Mouse (Mus musculus): ENCODE data around the gene Fgf18. TPM values are rescaled to one million over a fixed set of nuclear protein-coding genes. Genes with fewer than 3 reads are reported as not detected.

Fgf18 gene
- polyA plus RNA-seq, 1 experiment = not detected

DNA sequence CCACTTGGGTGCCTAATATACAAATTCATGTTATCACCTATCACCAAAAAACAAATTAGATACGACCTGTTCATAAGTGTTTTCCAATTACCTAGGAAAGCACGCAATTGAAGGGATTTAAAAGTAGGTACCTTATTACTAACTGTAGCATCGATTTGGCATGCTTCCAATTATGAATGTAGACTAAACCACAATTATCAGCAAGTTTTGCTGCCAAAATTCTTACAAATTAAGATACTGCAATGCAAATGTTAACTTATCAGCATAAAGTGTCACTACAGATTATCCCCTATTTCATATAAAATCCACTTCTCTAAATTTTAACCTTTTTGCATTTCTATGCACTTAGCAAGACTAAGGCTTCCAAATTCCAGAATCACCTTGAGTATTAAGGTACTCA lies 7.3 kb upstream of the Fgf18 start:
- no peaks in the 10 kb centered on the region for H3K9me3 ChIP-seq (ENCODE audit: control insufficient read depth, low read length)
- H3K4me3 ChIP-seq (replicated peaks) = no peak overlapping the region
- H3K4me1 ChIP-seq (ENCODE audit: control insufficient read depth) = no peaks in the 10 kb centered on the region
- TF ChIP-seq TAL1 (IDR thresholded peaks at IDR 0.05; ENCODE audit: low read length) (no peak), GATA1 (IDR thresholded peaks at IDR 0.05; ENCODE audit: low read length) (no peak)
- peaks cover 100% of the 10 kb centered on the region for H3K36me3 ChIP-seq (ENCODE audit: control insufficient read depth)
- peaks cover 1% of the 10 kb centered on the region; the same call in 1 of the 2 replicates for H3K27me3 ChIP-seq (ENCODE audit: control insufficient read depth)

DNA sequence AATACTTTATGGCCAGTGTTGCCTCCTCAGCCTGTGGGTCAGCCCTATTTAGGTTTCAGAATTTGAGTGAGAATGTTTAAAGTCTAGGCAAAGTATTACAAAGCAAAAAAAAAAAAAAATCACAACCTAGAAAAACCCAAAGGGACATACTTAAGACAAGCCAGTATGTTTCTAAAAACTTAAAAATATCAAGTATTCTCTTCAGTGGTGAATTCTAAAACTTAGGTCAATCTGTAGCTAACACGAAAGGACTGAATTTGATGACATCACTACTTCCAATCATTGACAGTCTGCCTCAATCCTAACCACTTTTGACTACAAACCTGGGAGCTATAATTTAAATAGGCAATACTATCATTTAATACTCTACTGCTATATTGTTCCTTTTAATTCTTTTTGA lies 5.8 kb upstream of the Fgf18 start:
- Histone ChIP-seq H3K4me1 (ENCODE audit: control insufficient read depth) (peaks cover 3% of the 10 kb centered on the region), H3K27me3 (ENCODE audit: control insufficient read depth) (peaks cover 16% of the 10 kb centered on the region), H3K36me3 (ENCODE audit: control insufficient read depth) (peaks cover 90% of the 10 kb centered on the region), H3K4me3 (replicated peaks) (no peak overlapping the region), H3K9me3 (ENCODE audit: control insufficient read depth, low read length) (no peaks in the 10 kb centered on the region; the same call in 1 of the 2 replicates)
- no peak for TF ChIP-seq GATA1 (IDR thresholded peaks at IDR 0.05; ENCODE audit: low read length)
- TF ChIP-seq TAL1 (IDR thresholded peaks at IDR 0.05; ENCODE audit: low read length) = no peak

DNA sequence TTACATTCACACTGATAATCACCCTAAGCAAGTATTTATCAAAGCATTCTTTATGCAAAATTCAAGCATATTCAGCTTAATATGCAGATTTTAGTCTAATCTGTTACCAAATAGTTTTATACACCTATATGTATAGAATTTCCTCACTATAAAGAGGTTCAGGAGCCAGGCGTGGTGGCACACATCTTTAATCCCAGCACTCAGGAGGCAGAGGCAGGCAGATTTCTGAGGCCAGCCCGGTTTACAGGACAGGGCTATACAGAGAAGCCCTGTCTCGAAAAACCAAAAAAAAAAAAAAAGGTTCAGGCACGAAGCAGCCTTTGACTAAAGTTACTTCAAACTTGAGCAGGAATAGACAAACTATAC lies 4.6 kb upstream of the Fgf18 start:
- Histone ChIP-seq H3K4me1 (ENCODE audit: control insufficient read depth) (peaks cover 9% of the 10 kb centered on the region), H3K27me3 (ENCODE audit: control insufficient read depth) (peaks cover 28% of the 10 kb centered on the region), H3K36me3 (ENCODE audit: control insufficient read depth) (peaks cover 78% of the 10 kb centered on the region), H3K4me3 (replicated peaks) (no peak overlapping the region), H3K9me3 (ENCODE audit: control insufficient read depth, low read length) (peaks cover 4% of the 10 kb centered on the region; the same call in 1 of the 2 replicates)
- TF ChIP-seq GATA1 (IDR thresholded peaks at IDR 0.05; ENCODE audit: low read length) (no peak), TAL1 (IDR thresholded peaks at IDR 0.05; ENCODE audit: low read length) (no peak)

DNA sequence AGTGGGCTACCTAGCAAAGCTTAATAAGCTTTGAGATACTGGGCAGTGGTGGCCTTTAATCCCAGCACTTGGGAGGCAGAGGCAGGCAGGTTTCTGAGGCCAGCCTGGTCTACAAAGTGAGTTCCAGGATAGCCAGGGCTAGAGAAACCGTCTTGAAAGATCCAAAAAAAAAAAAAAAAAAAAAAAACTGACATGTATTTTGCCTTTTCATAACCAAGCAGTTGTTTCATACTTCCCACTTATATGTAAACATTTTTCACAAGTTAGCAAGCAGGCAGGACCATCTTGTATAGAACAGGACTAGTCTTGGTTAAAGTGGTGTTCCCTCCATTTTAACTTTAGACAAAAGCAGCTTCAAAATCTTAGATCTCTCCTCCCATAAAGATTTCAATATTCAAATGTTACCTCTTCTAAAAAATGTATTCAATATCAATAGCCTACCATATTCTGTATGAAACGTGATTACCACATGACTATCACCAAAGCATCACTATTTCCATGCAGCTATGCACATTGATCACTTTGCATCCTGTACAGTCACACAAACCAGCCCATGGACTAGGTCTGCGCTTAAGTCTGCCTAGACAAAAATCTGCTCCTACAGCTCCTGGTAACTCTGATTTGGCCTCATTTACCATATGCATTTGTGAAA lies 4.1 kb upstream of the Fgf18 start:
- Histone ChIP-seq H3K36me3 (ENCODE audit: control insufficient read depth) (peaks cover 73% of the 10 kb centered on the region), H3K9me3 (ENCODE audit: control insufficient read depth, low read length) (peaks cover 7% of the 10 kb centered on the region; the same call in 1 of the 2 replicates), H3K4me1 (ENCODE audit: control insufficient read depth) (peaks cover 9% of the 10 kb centered on the region), H3K4me3 (replicated peaks) (no peak overlapping the region), H3K27me3 (ENCODE audit: control insufficient read depth) (peaks cover 33% of the 10 kb centered on the region)
- no peak for TF ChIP-seq TAL1 (IDR thresholded peaks at IDR 0.05; ENCODE audit: low read length)

DNA sequence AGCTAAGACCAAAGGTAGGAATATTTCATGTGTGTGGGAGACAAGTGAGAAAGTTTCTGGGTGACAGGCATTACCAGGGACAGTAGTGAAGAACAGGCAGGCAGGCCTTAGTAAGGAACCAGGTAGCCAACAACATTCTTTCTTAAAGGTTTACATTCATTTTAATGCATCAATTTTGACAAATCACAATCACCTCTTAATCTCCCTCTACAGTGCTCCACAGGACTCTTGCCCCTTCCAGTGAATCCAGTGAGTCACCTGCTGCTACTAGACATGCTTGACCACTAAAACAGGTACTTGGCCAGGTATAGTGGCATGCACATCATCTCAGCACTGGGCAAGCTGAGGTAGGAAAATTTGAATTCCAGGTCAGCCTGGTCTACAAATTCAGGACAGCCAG lies 3.2 kb upstream of the Fgf18 start:
- peaks cover 42% of the 10 kb centered on the region for H3K27me3 ChIP-seq (ENCODE audit: control insufficient read depth)
- no peak overlapping the region for H3K4me3 ChIP-seq (replicated peaks)
- H3K36me3 ChIP-seq (ENCODE audit: control insufficient read depth) = peaks cover 64% of the 10 kb centered on the region
- peaks cover 7% of the 10 kb centered on the region; the same call in 1 of the 2 replicates for H3K9me3 ChIP-seq (ENCODE audit: control insufficient read depth, low read length)
- peaks cover 9% of the 10 kb centered on the region for H3K4me1 ChIP-seq (ENCODE audit: control insufficient read depth)
- TF ChIP-seq TAL1 (IDR thresholded peaks at IDR 0.05; ENCODE audit: low read length) = no peak
- no peak for TF ChIP-seq GATA1 (IDR thresholded peaks at IDR 0.05; ENCODE audit: low read length)

DNA sequence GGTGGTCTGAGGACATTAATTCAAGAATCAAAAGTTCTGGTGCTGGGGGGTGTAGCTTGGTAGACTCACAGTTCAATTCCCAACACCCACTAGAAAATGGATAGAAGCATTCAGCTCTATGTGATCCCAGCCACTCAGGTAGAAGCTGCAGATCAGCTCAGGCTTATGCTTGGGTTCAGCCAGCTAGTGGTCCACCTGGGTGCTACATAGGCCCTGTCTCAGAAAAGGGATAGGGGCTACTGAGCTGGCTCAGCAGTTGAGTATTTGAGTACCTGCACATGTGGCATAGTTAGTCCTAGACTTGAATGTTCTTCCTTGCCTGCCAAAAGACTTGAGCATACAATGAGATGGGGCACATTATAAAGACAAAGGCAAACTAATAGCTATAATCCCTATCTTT lies 2.3 kb upstream of the Fgf18 start:
- H3K27me3 ChIP-seq (ENCODE audit: control insufficient read depth) = peaks cover 51% of the 10 kb centered on the region
- no peak for TF ChIP-seq GATA1 (IDR thresholded peaks at IDR 0.05; ENCODE audit: low read length)
- no peak for TF ChIP-seq TAL1 (IDR thresholded peaks at IDR 0.05; ENCODE audit: low read length)
- peaks cover 9% of the 10 kb centered on the region for H3K4me1 ChIP-seq (ENCODE audit: control insufficient read depth)
- H3K9me3 ChIP-seq (ENCODE audit: control insufficient read depth, low read length) = peaks cover 7% of the 10 kb centered on the region; the same call in 1 of the 2 replicates
- H3K4me3 ChIP-seq (replicated peaks) = no peak overlapping the region
- peaks cover 55% of the 10 kb centered on the region for H3K36me3 ChIP-seq (ENCODE audit: control insufficient read depth)

DNA sequence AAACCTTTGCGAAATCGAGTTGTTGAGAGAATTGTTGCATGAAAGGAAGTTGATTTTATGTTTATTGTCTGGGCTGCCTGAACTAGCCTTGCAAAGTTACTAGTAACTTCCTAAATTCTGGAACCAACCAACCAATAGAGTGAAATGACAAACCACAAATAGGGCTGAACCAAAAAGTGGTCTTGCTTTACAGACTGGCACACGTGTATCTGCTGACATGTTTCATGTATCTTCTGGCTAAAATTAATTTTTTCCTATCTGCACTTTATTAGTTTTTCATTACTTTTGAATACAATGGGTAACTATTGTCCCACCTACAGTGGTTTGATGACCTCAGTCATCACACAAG lies 1.9 kb upstream of the Fgf18 start:
- Histone ChIP-seq H3K4me1 (ENCODE audit: control insufficient read depth) (peaks cover 9% of the 10 kb centered on the region), H3K36me3 (ENCODE audit: control insufficient read depth) (peaks cover 51% of the 10 kb centered on the region), H3K27me3 (ENCODE audit: control insufficient read depth) (peaks cover 55% of the 10 kb centered on the region), H3K4me3 (replicated peaks) (no peak overlapping the region), H3K9me3 (ENCODE audit: control insufficient read depth, low read length) (peaks cover 7% of the 10 kb centered on the region; the same call in 1 of the 2 replicates)
- TF ChIP-seq TAL1 (IDR thresholded peaks at IDR 0.05; ENCODE audit: low read length) = no peak
- TF ChIP-seq GATA1 (IDR thresholded peaks at IDR 0.05; ENCODE audit: low read length) = no peak

DNA sequence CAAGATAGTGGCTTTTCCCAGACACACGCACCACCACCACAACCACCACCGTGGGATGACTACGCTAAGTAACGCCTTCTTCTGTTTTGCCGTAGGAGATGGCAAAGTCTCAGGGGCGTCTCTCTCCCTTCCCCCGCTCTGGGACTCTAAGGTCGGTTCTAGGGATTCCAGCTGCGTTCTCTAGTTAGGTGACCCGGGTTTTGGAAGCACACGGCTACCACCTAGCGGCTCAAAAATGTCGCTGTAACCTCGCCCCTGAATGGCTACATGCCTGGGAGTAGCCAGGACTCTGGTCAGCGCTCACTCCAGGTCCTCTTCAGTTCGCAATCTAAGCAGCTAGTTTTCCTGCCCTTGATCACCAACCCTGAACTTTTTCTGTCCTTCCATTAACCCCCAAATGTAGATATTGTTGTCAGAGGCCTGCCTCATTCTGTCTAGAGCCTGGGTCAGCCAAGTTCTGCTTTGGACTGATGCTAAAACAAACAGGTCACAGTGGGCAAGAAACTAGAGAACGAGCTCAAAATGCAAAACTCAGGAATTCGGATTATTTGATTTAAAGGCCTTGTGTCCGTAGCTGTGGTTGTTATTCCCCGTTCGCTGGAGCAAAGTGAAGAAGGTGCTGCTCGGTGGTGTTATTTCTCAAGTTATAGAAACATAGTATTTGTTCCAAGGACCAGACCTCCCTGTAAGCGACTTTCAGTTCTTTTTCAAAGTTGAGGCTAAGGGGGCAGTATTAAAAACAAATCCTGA lies 1.3 kb upstream of the Fgf18 start:
- H3K4me3 ChIP-seq (replicated peaks) = peak overlapping the region; percentile 29
- peaks cover 60% of the 10 kb centered on the region for H3K27me3 ChIP-seq (ENCODE audit: control insufficient read depth)
- H3K36me3 ChIP-seq (ENCODE audit: control insufficient read depth) = peaks cover 45% of the 10 kb centered on the region
- peaks cover 9% of the 10 kb centered on the region for H3K4me1 ChIP-seq (ENCODE audit: control insufficient read depth)
- H3K9me3 ChIP-seq (ENCODE audit: control insufficient read depth, low read length) = peaks cover 7% of the 10 kb centered on the region; the same call in 1 of the 2 replicates
- TF ChIP-seq GATA1 (IDR thresholded peaks at IDR 0.05; ENCODE audit: low read length) (no peak), TAL1 (IDR thresholded peaks at IDR 0.05; ENCODE audit: low read length) (no peak)

DNA sequence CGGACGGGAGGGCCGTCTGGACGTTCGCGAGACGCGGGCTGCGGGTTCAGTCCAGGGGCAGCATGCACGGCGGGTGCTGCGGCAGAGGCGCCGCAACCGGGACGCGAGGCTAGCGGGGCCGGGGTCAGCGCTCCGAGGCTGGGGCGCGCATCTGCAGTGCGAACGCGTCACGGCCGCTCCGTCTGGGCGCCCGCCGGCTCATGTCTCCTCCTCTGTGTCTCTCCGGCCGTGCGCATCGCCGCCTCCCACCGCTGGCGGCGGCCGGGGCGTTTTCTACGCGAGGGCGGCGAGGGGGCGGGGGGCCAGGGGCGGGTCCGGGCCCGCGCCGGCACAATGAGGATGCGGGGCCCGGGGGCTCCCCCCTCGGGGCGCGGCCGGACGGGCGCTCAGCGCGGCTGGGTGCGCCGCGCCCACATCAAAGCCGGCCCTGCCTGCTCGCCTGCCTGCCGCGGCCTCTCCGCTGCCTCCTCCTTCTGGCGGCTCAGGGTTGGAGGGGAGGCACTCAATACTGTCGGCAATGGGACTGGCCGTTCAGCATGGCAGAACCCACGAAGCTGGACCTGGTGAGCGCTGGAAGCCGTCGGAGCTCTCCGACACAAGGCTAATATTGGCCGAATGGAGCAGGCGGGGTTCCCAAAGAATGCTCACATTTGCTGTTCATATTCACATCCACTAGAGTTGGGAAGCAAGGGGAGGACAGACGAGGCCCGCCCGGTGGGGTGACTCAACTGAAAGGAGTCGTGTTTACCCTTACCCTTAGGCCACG lies 555 bp upstream of the Fgf18 start:
- TF ChIP-seq TAL1 (IDR thresholded peaks at IDR 0.05; ENCODE audit: low read length) = no peak
- no peak for TF ChIP-seq GATA1 (IDR thresholded peaks at IDR 0.05; ENCODE audit: low read length)
- Histone ChIP-seq H3K36me3 (ENCODE audit: control insufficient read depth) (peaks cover 38% of the 10 kb centered on the region), H3K9me3 (ENCODE audit: control insufficient read depth, low read length) (peaks cover 7% of the 10 kb centered on the region; the same call in 1 of the 2 replicates), H3K27me3 (ENCODE audit: control insufficient read depth) (peaks cover 68% of the 10 kb centered on the region), H3K4me3 (replicated peaks) (peak overlapping the region; percentile 31), H3K4me1 (ENCODE audit: control insufficient read depth) (peaks cover 9% of the 10 kb centered on the region)
